Comparison of ENCODE assay signal across 13 mouse cellular contexts in genomic region chr17:81500686-81501407, GRCm38 (mm10). TPM values are rescaled to one million over a fixed set of nuclear protein-coding genes. Genes with fewer than 3 reads are reported as not detected.
DNase-seq lines count a peak whose midpoint lies in the region; ATAC-seq and TF ChIP-seq lines count a peak whose summit lies in the region.
"Had no signal": no experiment of that assay in that cellular context is flagged by ENCODE, and none has a peak within 500 bp of the region (broad histone marks: within the 10 kb centered on the region; RNA-seq: fewer than 3 reads in every experiment).

No protein-coding gene starts in this region.

- 48% methylated on average over 5 of the region's 5 CpGs for WGBS in hindbrain, embryonic 13.5 days

- peaks cover 14% of the 10 kb centered on the region for H3K4me1 ChIP-seq in hindbrain, embryonic 13.5 days (replicated peaks)
- H3K4me1 ChIP-seq: liver, embryonic 13.5 days had no signal

- H3K9ac ChIP-seq in hindbrain, embryonic 13.5 days: no peak overlapping the region
- H3K9ac ChIP-seq: liver, embryonic 13.5 days had no signal

- no peak overlapping the region for H3K4me3 ChIP-seq in layer of hippocampus, adult 2 months
- H3K4me3 ChIP-seq in hindbrain, embryonic 13.5 days: no peak overlapping the region
- H3K4me3 ChIP-seq: liver, embryonic 13.5 days had no signal

- H3K4me2 ChIP-seq in hindbrain, embryonic 13.5 days: no peak overlapping the region
- H3K4me2 ChIP-seq: liver, embryonic 13.5 days had no signal

- H3K27ac ChIP-seq in layer of hippocampus, adult 2 months: 0 out of 2 replicates have a peak overlapping the region, but pooled peaks have one; percentile 2
- H3K27ac ChIP-seq in hindbrain, embryonic 13.5 days: 0 out of 2 replicates have a peak overlapping the region, but pooled peaks have one; percentile 8
- H3K27ac ChIP-seq: liver, embryonic 13.5 days had no signal

- no peaks in the 10 kb centered on the region for H3K27me3 ChIP-seq in hindbrain, embryonic 13.5 days
- H3K27me3 ChIP-seq: liver, embryonic 13.5 days had no signal

- ATAC-seq in hindbrain, embryonic 13.5 days (ENCODE audit: low FRiP score): peak; percentile 46; the same call in 1 of the 2 replicates

- TF ChIP-seq CTCF in layer of hippocampus, adult 2 months (conservative IDR thresholded peaks at IDR 0.05): no peak

- no peak for DNase-seq in layer of hippocampus, adult 2 months (ENCODE audit: low spot score in 2 of 2)
- no peak for DNase-seq in layer of hippocampus, adult 8-10 months (ENCODE audit: low spot score in 2 of 2)
- DNase-seq in lung, postnatal 36 days: peak; percentile 79
- DNase-seq in left cerebral cortex, adult 8-10 months (ENCODE audit: low spot score in 2 of 2): no peak
- DNase-seq in urinary bladder, postnatal 14 days (ENCODE audit: low spot score): no peak
- DNase-seq in ovary, postnatal 36 days (ENCODE audit: low spot score): no peak
- DNase-seq: adrenal gland, adult 8-10 months; heart, postnatal 36 days; liver, embryonic 13.5 days; thymus, adult 18-20 months had no signal

- H3K9me3 ChIP-seq in hindbrain, embryonic 13.5 days: no peaks in the 10 kb centered on the region
- H3K9me3 ChIP-seq: liver, embryonic 13.5 days had no signal

- no peaks in the 10 kb centered on the region for H3K36me3 ChIP-seq in hindbrain, embryonic 13.5 days
- H3K36me3 ChIP-seq: liver, embryonic 13.5 days had no signal

RNA-seq across cellular contexts. Expression of gene Gm11096, which starts 59.3 kb away (rescaled TPM):
- not detected for total RNA-seq in layer of hippocampus, adult 2 months (2021)
- total RNA-seq in layer of hippocampus, adult 8-10 months (2022): not detected
- not detected in 2 replicates for polyA plus RNA-seq in hindbrain, embryonic 13.5 days (2015; fragmentation: Nextera tagmentation; extraction: Ambion mirVana)
- not detected for total RNA-seq in left cerebral cortex, adult 8-10 months (2022)
- total RNA-seq: adrenal gland, adult 8-10 months; ES-E14; heart, postnatal 36 days had no signal
- polyA plus RNA-seq: cerebellum, adult 2 months; liver, embryonic 13.5 days had no signal
